Mouse (Mus musculus): ENCODE data around the gene Bysl. TPM values are rescaled to one million over a fixed set of nuclear protein-coding genes. Genes with fewer than 3 reads are reported as not detected.
"Not testable (repeated sequence)": the region's sequence is repeated elsewhere in the genome, so short reads cannot be mapped to it uniquely, and the experiment has no call there.

The Bysl gene
- 24.7 and 27.8 TPM in 2 replicates for polyA plus RNA-seq (2016; fragmentation: Nextera tagmentation; extraction: Ambion mirVana)

GRCm38 (mm10) chr17:47610849-47611660, at the start of gene Bysl, which contains the start of the genes Med20 and Gm20517:
Bysl (minus strand) TSS chr17:47611492.
Med20 (plus strand) TSS chr17:47611582.
Gm20517 (plus strand) TSS chr17:47611589.
- no peaks in the 10 kb centered on the region for H3K9me3 ChIP-seq (replicated peaks)
- H3K27ac ChIP-seq (ENCODE audit: poor library complexity, severe bottlenecking) = peak within 1 kb of the TSS; percentile 44
- WGBS = under 1% methylated on average over 59 of the region's 59 CpGs
- peaks cover 49% of the 10 kb centered on the region for H3K36me3 ChIP-seq
- no peaks in the 10 kb centered on the region for H3K27me3 ChIP-seq (replicated peaks)
- peaks cover 22% of the 10 kb centered on the region for H3K4me1 ChIP-seq (replicated peaks)
- peak within 1 kb of the TSS; percentile 84 for H3K4me3 ChIP-seq
- peak within 1 kb of the TSS; percentile 93 for H3K9ac ChIP-seq
- H3K4me2 ChIP-seq = peak within 1 kb of the TSS; percentile 94
- ATAC-seq (ENCODE audit: insufficient number of reproducible peaks, low FRiP score) = peak; percentile 93

DNA sequence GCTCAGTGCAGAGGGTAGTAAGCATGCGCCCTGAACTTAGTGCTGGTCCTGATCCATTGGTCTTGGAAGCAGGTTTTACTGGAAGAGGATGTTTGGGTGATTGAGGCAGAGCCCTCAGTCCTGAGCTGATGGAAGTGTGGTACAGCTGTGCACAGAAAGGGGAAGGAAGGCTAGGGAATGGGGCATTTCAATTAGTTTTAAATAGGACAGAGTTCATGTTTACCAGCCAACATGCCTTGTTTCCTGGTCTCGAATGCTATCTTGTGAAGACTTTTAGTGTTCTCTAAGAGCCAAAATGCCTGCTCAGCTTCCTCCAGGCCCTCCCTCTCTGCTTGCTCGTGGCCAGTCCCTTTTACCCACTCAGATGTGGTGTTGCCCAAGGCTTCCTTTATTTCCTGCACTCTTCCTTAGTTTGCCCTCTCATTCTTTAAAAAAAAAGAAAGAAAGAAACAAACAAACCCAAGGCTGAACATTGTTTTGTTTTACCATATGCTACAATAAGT, 47.5 kb upstream of the Bysl start:
- WGBS = 77% methylated on average over 3 of the region's 3 CpGs
- no peak overlapping the region for H3K9ac ChIP-seq
- no peaks in the 10 kb centered on the region for H3K9me3 ChIP-seq (replicated peaks)
- peaks cover 6% of the 10 kb centered on the region for H3K4me1 ChIP-seq (replicated peaks)
- H3K4me2 ChIP-seq = no peak overlapping the region
- H3K27ac ChIP-seq (ENCODE audit: poor library complexity, severe bottlenecking) = no peak overlapping the region
- no peak overlapping the region for H3K4me3 ChIP-seq
- ATAC-seq (ENCODE audit: insufficient number of reproducible peaks, low FRiP score) = no peak
- H3K36me3 ChIP-seq = 0 out of 2 replicates have a peak, but pooled peaks cover 1% of the 10 kb centered on the region
- H3K27me3 ChIP-seq (replicated peaks) = no peaks in the 10 kb centered on the region

DNA sequence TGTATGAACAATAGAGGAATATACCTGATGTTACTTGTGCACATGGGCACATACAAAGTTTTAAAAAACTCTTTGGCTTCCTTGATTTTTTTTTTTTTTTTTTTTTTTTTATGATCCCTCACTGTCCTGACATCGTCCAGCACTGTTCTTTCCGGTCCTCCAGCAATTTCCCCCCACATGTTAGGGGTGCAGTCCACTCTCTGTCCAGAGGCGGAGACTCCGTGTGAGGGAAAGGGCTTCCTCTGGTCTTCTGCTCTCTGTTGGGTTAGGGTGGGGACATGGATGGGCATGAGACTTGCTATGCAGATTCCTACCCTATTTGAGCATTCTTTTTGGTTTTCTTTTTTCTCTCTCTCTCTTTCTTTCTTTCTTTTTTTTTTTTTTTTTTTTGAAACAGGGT, 46.6 kb upstream of the Bysl start:
- ATAC-seq (ENCODE audit: insufficient number of reproducible peaks, low FRiP score) = no peak
- Histone ChIP-seq H3K4me1 (replicated peaks) (no peaks in the 10 kb centered on the region), H3K27me3 (replicated peaks) (no peaks in the 10 kb centered on the region), H3K4me2 (no peak overlapping the region), H3K9me3 (replicated peaks) (no peaks in the 10 kb centered on the region), H3K27ac (ENCODE audit: poor library complexity, severe bottlenecking) (no peak overlapping the region), H3K36me3 (0 out of 2 replicates have a peak, but pooled peaks cover 7% of the 10 kb centered on the region), H3K9ac (no peak overlapping the region), H3K4me3 (no peak overlapping the region)
- WGBS = 81% methylated on average over 4 of the region's 4 CpGs

GRCm38 (mm10) chr17:47655697-47656096, 44.4 kb upstream of the Bysl start:
- peaks cover 10% of the 10 kb centered on the region; the same call in 1 of the 2 replicates for H3K36me3 ChIP-seq
- no peaks in the 10 kb centered on the region for H3K9me3 ChIP-seq (replicated peaks)
- no peak overlapping the region for H3K4me2 ChIP-seq
- no peak overlapping the region for H3K4me3 ChIP-seq
- H3K4me1 ChIP-seq (replicated peaks) = no peaks in the 10 kb centered on the region
- H3K27ac ChIP-seq (ENCODE audit: poor library complexity, severe bottlenecking) = no peak overlapping the region
- H3K27me3 ChIP-seq (replicated peaks) = no peaks in the 10 kb centered on the region
- WGBS = 84% methylated on average over 5 of the region's 5 CpGs
- ATAC-seq (ENCODE audit: insufficient number of reproducible peaks, low FRiP score) = no peak
- H3K9ac ChIP-seq = no peak overlapping the region

- H3K4me3 ChIP-seq; ATAC-seq (ENCODE audit: insufficient number of reproducible peaks, low FRiP score); H3K4me2 ChIP-seq; H3K9me3 ChIP-seq (replicated peaks); H3K9ac ChIP-seq; H3K27ac ChIP-seq (ENCODE audit: poor library complexity, severe bottlenecking); H3K4me1 ChIP-seq (replicated peaks); H3K36me3 ChIP-seq; H3K27me3 ChIP-seq (replicated peaks): not testable (repeated sequence)
- WGBS = 94% methylated on average over 8 of the region's 8 CpGs
Measured at GRCm38 (mm10) chr17:47654346-47654745, 43.1 kb upstream of the Bysl start.

- WGBS = 81% methylated on average over 2 of the region's 2 CpGs
- H3K4me2 ChIP-seq = no peak overlapping the region
- H3K4me3 ChIP-seq = no peak overlapping the region
- H3K27ac ChIP-seq (ENCODE audit: poor library complexity, severe bottlenecking) = no peak overlapping the region
- H3K9me3 ChIP-seq (replicated peaks) = no peaks in the 10 kb centered on the region
- H3K27me3 ChIP-seq (replicated peaks) = no peaks in the 10 kb centered on the region
- H3K36me3 ChIP-seq = peaks cover 10% of the 10 kb centered on the region; the same call in 1 of the 2 replicates
- H3K9ac ChIP-seq = no peak overlapping the region
- no peak for ATAC-seq (ENCODE audit: insufficient number of reproducible peaks, low FRiP score)
- H3K4me1 ChIP-seq (replicated peaks) = peaks cover 10% of the 10 kb centered on the region; the same call in 1 of the 2 replicates
Measured at GRCm38 (mm10) chr17:47651953-47652352, 40.7 kb upstream of the Bysl start.

- Histone ChIP-seq H3K27ac (ENCODE audit: poor library complexity, severe bottlenecking) (no peak overlapping the region), H3K27me3 (replicated peaks) (no peaks in the 10 kb centered on the region), H3K4me2 (no peak overlapping the region), H3K4me3 (no peak overlapping the region), H3K36me3 (peaks cover 10% of the 10 kb centered on the region; the same call in 1 of the 2 replicates), H3K9me3 (replicated peaks) (no peaks in the 10 kb centered on the region), H3K9ac (no peak overlapping the region), H3K4me1 (replicated peaks) (peaks cover 10% of the 10 kb centered on the region; the same call in 1 of the 2 replicates)
- WGBS = 59% methylated on average over 4 of the region's 4 CpGs
- ATAC-seq (ENCODE audit: insufficient number of reproducible peaks, low FRiP score) = no peak
Measured at GRCm38 (mm10) chr17:47648966-47649365, 37.7 kb upstream of the Bysl start.

- no peak overlapping the region for H3K27ac ChIP-seq (ENCODE audit: poor library complexity, severe bottlenecking)
- H3K9me3 ChIP-seq (replicated peaks) = no peaks in the 10 kb centered on the region
- H3K4me1 ChIP-seq (replicated peaks) = peaks cover 10% of the 10 kb centered on the region; the same call in 1 of the 2 replicates
- no peaks in the 10 kb centered on the region for H3K27me3 ChIP-seq (replicated peaks)
- no peak overlapping the region for H3K4me2 ChIP-seq
- 85% methylated on average over 1 of the region's 1 CpGs for WGBS
- no peak overlapping the region for H3K9ac ChIP-seq
- H3K36me3 ChIP-seq = peaks cover 3% of the 10 kb centered on the region; the same call in 1 of the 2 replicates
- H3K4me3 ChIP-seq = no peak overlapping the region
- ATAC-seq (ENCODE audit: insufficient number of reproducible peaks, low FRiP score) = no peak
Measured at GRCm38 (mm10) chr17:47646683-47647082, 35.4 kb upstream of the Bysl start.

DNA sequence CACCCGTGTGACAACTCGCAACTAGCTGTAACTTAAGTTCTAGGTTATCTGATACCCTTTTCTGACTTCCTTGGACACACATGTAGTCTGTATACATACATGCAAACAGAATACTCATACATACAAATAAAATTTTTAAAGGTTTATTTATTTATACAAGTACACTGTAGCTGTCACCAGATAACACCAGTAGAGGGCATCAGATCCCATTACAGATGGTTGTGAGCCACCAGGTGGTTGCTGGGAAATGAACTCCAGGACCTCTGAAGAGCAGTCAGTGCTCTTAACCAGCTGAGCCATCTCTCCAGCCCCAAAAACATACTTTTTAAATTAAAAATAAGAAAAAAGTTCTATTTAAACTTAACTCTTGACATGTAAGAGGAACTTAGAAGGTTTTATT, 31.7 kb upstream of the Bysl start:
- Histone ChIP-seq H3K36me3 (no peaks in the 10 kb centered on the region), H3K9me3 (replicated peaks) (no peaks in the 10 kb centered on the region), H3K4me1 (replicated peaks) (peaks cover 2% of the 10 kb centered on the region; the same call in 1 of the 2 replicates), H3K27me3 (replicated peaks) (no peaks in the 10 kb centered on the region), H3K27ac (ENCODE audit: poor library complexity, severe bottlenecking) (no peak overlapping the region), H3K4me2 (no peak overlapping the region), H3K9ac (no peak overlapping the region), H3K4me3 (no peak overlapping the region)
- WGBS = 81% methylated on average over 2 of the region's 2 CpGs
- no peak for ATAC-seq (ENCODE audit: insufficient number of reproducible peaks, low FRiP score)

DNA sequence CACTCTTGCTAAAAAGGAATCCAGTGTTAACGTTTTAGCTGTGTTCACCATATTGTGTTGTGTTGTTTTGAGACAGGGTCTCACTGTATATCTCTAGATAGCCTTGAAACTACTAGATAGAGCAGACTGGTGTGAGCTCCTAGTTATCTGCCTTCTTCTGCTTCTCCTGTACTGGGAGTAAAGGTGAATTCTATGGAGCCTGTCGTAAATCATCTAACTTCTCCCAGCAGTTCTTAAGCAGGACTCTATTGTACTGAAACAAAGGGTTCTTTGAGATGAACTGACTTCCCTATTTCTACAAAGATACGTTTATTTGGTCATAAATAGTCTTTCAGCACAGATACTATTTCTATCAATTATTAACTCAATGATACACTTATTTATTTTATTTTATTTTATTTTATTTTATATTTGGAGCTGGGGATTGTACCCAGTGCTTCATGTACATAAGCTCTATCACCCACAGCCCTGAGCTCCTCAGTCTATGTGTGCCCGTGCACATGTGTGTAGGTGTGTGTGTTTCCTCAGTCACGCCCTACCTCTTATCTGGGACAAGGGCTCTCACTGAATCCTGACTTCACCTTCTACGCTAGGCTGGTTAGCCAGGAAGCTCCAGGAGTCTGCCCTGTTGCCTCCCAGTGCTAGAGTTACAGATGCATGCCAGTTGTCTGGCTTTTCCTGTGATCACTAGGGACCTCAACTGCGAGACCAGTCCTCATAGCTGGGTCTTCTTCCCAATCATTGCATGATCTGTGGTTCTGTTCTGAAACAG, 22.9 kb upstream of the Bysl start:
- Histone ChIP-seq H3K4me3 (no peak overlapping the region), H3K4me2 (no peak overlapping the region), H3K9me3 (replicated peaks) (no peaks in the 10 kb centered on the region), H3K9ac (no peak overlapping the region), H3K36me3 (peaks cover 6% of the 10 kb centered on the region), H3K4me1 (replicated peaks) (peaks cover 19% of the 10 kb centered on the region), H3K27ac (ENCODE audit: poor library complexity, severe bottlenecking) (no peak overlapping the region), H3K27me3 (replicated peaks) (no peaks in the 10 kb centered on the region)
- 75% methylated on average over 7 of the region's 7 CpGs for WGBS
- ATAC-seq (ENCODE audit: insufficient number of reproducible peaks, low FRiP score) = no peak
